Mouse (Mus musculus) ES-E14 (cell line): ENCODE measurements around the gene Nrf1.

ENCODE experiments used
- CHD2 ChIP-seq: IDR thresholded peaks from 2 replicates; pipeline ENCODE4 v1.6.1; 2014; ENCODE audit warnings: mild to moderate bottlenecking, low read depth, low read length, inconsistent platforms
- HCFC1 ChIP-seq: IDR thresholded peaks from 2 replicates; pipeline ENCODE4 v1.6.1; 2012; ENCODE audit warnings: low read length, inconsistent platforms, borderline replicate concordance; ENCODE audit not compliant: insufficient read depth
- MAFK ChIP-seq: IDR thresholded peaks from 2 replicates; pipeline ENCODE4 v1.6.1; 2014; ENCODE audit warnings: mild to moderate bottlenecking, low read depth, low read length, inconsistent platforms; ENCODE audit not compliant: insufficient read depth
- ZNF384 ChIP-seq: IDR thresholded peaks from 2 replicates; pipeline ENCODE4 v1.6.1; 2012; ENCODE audit warnings: low read depth, low read length, inconsistent platforms

GRCm38 (mm10) chr6:30195656-30196055, 147.9 kb downstream of the Nrf1 start:
- TF ChIP-seq MAFK (no peak), ZNF384 (no peak), HCFC1 (no peak), CHD2 (no peak)
